Mouse (Mus musculus): ENCODE data around the gene Vangl2. TPM values are rescaled to one million over a fixed set of nuclear protein-coding genes. Genes with fewer than 3 reads are reported as not detected.
"Not testable (repeated sequence)": the region's sequence is repeated elsewhere in the genome, so short reads cannot be mapped to it uniquely, and the experiment has no call there.

Vangl2 gene
- polyA plus RNA-seq, 1 experiment from 2014 or later, result 29.9 TPM

- no peaks in the 10 kb centered on the region for H3K4me1 ChIP-seq
- H3K36me3 ChIP-seq, result no peaks in the 10 kb centered on the region
- H3K27me3 ChIP-seq (ENCODE audit: low read depth, poor library complexity, severe bottlenecking), result no peaks in the 10 kb centered on the region
- WGBS, result 100% methylated on average over 1 of the region's 1 CpGs
- no peak for DNase-seq (ENCODE audit: low spot score)
- H3K4me3 ChIP-seq, result no peak overlapping the region
- H3K9me3 ChIP-seq (replicated peaks), result no peaks in the 10 kb centered on the region
- no peak overlapping the region for H3K27ac ChIP-seq
Observed at GRCm38 (mm10) chr1:171984121-171984520, 44.1 kb downstream of the Vangl2 start.

- Histone ChIP-seq H3K27ac (no peak overlapping the region), H3K4me1 (no peaks in the 10 kb centered on the region), H3K36me3 (no peaks in the 10 kb centered on the region), H3K27me3 (ENCODE audit: low read depth, poor library complexity, severe bottlenecking) (no peaks in the 10 kb centered on the region), H3K4me3 (no peak overlapping the region), H3K9me3 (replicated peaks) (no peaks in the 10 kb centered on the region)
- WGBS, result 84% methylated on average over 3 of the region's 3 CpGs
- DNase-seq (ENCODE audit: low spot score), result no peak
Observed at GRCm38 (mm10) chr1:171983372-171984001, 44.8 kb downstream of the Vangl2 start.

GRCm38 (mm10) chr1:171982740-171983139 is 45.5 kb downstream of the Vangl2 start:
- Histone ChIP-seq H3K9me3 (replicated peaks) (no peaks in the 10 kb centered on the region), H3K4me3 (no peak overlapping the region), H3K27me3 (ENCODE audit: low read depth, poor library complexity, severe bottlenecking) (no peaks in the 10 kb centered on the region), H3K36me3 (no peaks in the 10 kb centered on the region), H3K27ac (no peak overlapping the region), H3K4me1 (no peaks in the 10 kb centered on the region)
- no peak for DNase-seq (ENCODE audit: low spot score)
- 87% methylated on average over 4 of the region's 4 CpGs for WGBS

GRCm38 (mm10) chr1:171982170-171982569 is 46.1 kb downstream of the Vangl2 start:
- Histone ChIP-seq H3K36me3 (no peaks in the 10 kb centered on the region), H3K27ac (no peak overlapping the region), H3K9me3 (replicated peaks) (no peaks in the 10 kb centered on the region), H3K27me3 (ENCODE audit: low read depth, poor library complexity, severe bottlenecking) (no peaks in the 10 kb centered on the region), H3K4me1 (no peaks in the 10 kb centered on the region), H3K4me3 (no peak overlapping the region)
- 78% methylated on average over 5 of the region's 5 CpGs for WGBS
- no peak for DNase-seq (ENCODE audit: low spot score)

- DNase-seq (ENCODE audit: low spot score), result no peak
- WGBS, result 95% methylated on average over 13 of the region's 13 CpGs
Observed at GRCm38 (mm10) chr1:171979969-171980730, 48.1 kb downstream of the Vangl2 start.

GRCm38 (mm10) chr1:171977891-171978290 is 50.4 kb downstream of the Vangl2 start:
- Histone ChIP-seq H3K27ac (no peak overlapping the region), H3K9me3 (replicated peaks) (no peaks in the 10 kb centered on the region), H3K36me3 (no peaks in the 10 kb centered on the region), H3K4me3 (no peak overlapping the region), H3K27me3 (ENCODE audit: low read depth, poor library complexity, severe bottlenecking) (no peaks in the 10 kb centered on the region), H3K4me1 (no peaks in the 10 kb centered on the region)
- no peak for DNase-seq (ENCODE audit: low spot score)
- WGBS, result 96% methylated on average over 2 of the region's 2 CpGs

More at GRCm38 (mm10) chr1:171979969-171980730, 48.1 kb downstream of the Vangl2 start:
- H3K36me3 ChIP-seq, result no peaks in the 10 kb centered on the region
- no peaks in the 10 kb centered on the region for H3K9me3 ChIP-seq (replicated peaks)
- no peak overlapping the region for H3K27ac ChIP-seq
- no peaks in the 10 kb centered on the region for H3K27me3 ChIP-seq (ENCODE audit: low read depth, poor library complexity, severe bottlenecking)
- H3K4me3 ChIP-seq, result no peak overlapping the region
- no peaks in the 10 kb centered on the region for H3K4me1 ChIP-seq

- Histone ChIP-seq H3K27ac (no peak overlapping the region), H3K9me3 (replicated peaks) (no peaks in the 10 kb centered on the region), H3K27me3 (ENCODE audit: low read depth, poor library complexity, severe bottlenecking) (no peaks in the 10 kb centered on the region), H3K36me3 (no peaks in the 10 kb centered on the region), H3K4me3 (no peak overlapping the region), H3K4me1 (no peaks in the 10 kb centered on the region)
- 95% methylated on average over 14 of the region's 14 CpGs for WGBS
- DNase-seq (ENCODE audit: low spot score), result no peak
Observed at GRCm38 (mm10) chr1:171976826-171977539, 51.3 kb downstream of the Vangl2 start.

- Histone ChIP-seq H3K4me1 (no peaks in the 10 kb centered on the region), H3K4me3 (no peak overlapping the region), H3K27ac (no peak overlapping the region), H3K36me3 (no peaks in the 10 kb centered on the region), H3K27me3 (ENCODE audit: low read depth, poor library complexity, severe bottlenecking) (no peaks in the 10 kb centered on the region), H3K9me3 (replicated peaks) (no peaks in the 10 kb centered on the region)
- no peak for DNase-seq (ENCODE audit: low spot score)
- WGBS, result 95% methylated on average over 4 of the region's 4 CpGs
Observed at GRCm38 (mm10) chr1:171975831-171976230, 52.4 kb downstream of the Vangl2 start.

- Histone ChIP-seq H3K4me1 (no peaks in the 10 kb centered on the region), H3K4me3 (no peak overlapping the region), H3K36me3 (no peaks in the 10 kb centered on the region), H3K27ac (no peak overlapping the region), H3K27me3 (ENCODE audit: low read depth, poor library complexity, severe bottlenecking) (no peaks in the 10 kb centered on the region), H3K9me3 (replicated peaks) (no peaks in the 10 kb centered on the region)
- no peak for DNase-seq (ENCODE audit: low spot score)
- WGBS, result 90% methylated on average over 9 of the region's 9 CpGs
Observed at GRCm38 (mm10) chr1:171975377-171975776, 52.9 kb downstream of the Vangl2 start.

GRCm38 (mm10) chr1:171974361-171974760 is 53.9 kb downstream of the Vangl2 start:
- not testable (repeated sequence) for H3K36me3 ChIP-seq; H3K27ac ChIP-seq; H3K4me1 ChIP-seq; H3K9me3 ChIP-seq (replicated peaks); DNase-seq (ENCODE audit: low spot score); H3K27me3 ChIP-seq (ENCODE audit: low read depth, poor library complexity, severe bottlenecking); H3K4me3 ChIP-seq
- WGBS, result 95% methylated on average over 2 of the region's 2 CpGs

- no peak for DNase-seq (ENCODE audit: low spot score)
- Histone ChIP-seq H3K4me3 (no peak overlapping the region), H3K36me3 (no peaks in the 10 kb centered on the region), H3K9me3 (replicated peaks) (no peaks in the 10 kb centered on the region), H3K4me1 (no peaks in the 10 kb centered on the region), H3K27ac (no peak overlapping the region), H3K27me3 (ENCODE audit: low read depth, poor library complexity, severe bottlenecking) (no peaks in the 10 kb centered on the region)
- 69% methylated on average over 10 of the region's 10 CpGs for WGBS
Observed at GRCm38 (mm10) chr1:171970854-171971586, 57.2 kb downstream of the Vangl2 start.

- no peaks in the 10 kb centered on the region for H3K36me3 ChIP-seq
- no peaks in the 10 kb centered on the region for H3K27me3 ChIP-seq (ENCODE audit: low read depth, poor library complexity, severe bottlenecking)
- no peak for DNase-seq (ENCODE audit: low spot score)
- no peak overlapping the region for H3K4me3 ChIP-seq
- H3K4me1 ChIP-seq, result no peaks in the 10 kb centered on the region
- H3K27ac ChIP-seq, result no peak overlapping the region
- no peaks in the 10 kb centered on the region for H3K9me3 ChIP-seq (replicated peaks)
- 90% methylated on average over 6 of the region's 6 CpGs for WGBS
Observed at GRCm38 (mm10) chr1:171969221-171969620, 59.0 kb downstream of the Vangl2 start.
